Mouse (Mus musculus) midbrain, embryonic 16.5 days (tissue): ENCODE measurements at regions not wholly inside any gene's neighbourhood (a gene's known extent, or its start where the extent isn't known, plus 50 kb on each side); places are given as distances from the start of the nearest gene placed in this dataset.

Experiments
- ATAC-seq: fragments of 200-750 bp; cut with Nextera tagmentation; 2 replicates; pipeline ENCODE4 v1.8.0; 2017; ENCODE audit warnings: moderate TSS enrichment
- H3K27ac ChIP-seq: fragments of 300-500 bp; sonication (generic); 2 replicates; pipeline ENCODE4 v1.5.1; 2014; ENCODE audit warnings: mild to moderate bottlenecking, low read length, mixed read lengths
- H3K27me3 ChIP-seq: fragments of 300-500 bp; sonication (generic); 2 replicates; pipeline ENCODE4 v1.6.1; 2014; ENCODE audit warnings: low read depth, low read length, mixed read lengths; ENCODE audit not compliant: control insufficient read depth, insufficient read depth
- H3K36me3 ChIP-seq: fragments of 300-500 bp; sonication (generic); 2 replicates; pipeline ENCODE4 v1.6.1; 2014; ENCODE audit warnings: mild to moderate bottlenecking, low read length, moderate library complexity, mixed read lengths; ENCODE audit not compliant: control insufficient read depth, insufficient read depth
- H3K4me1 ChIP-seq: fragments of 300-500 bp; sonication (generic); 2 replicates; pipeline ENCODE4 v1.6.1; 2014; ENCODE audit warnings: mild to moderate bottlenecking, low read length, mixed read lengths; ENCODE audit not compliant: control insufficient read depth, insufficient read depth
- H3K4me2 ChIP-seq: fragments of 300-500 bp; sonication (generic); 2 replicates; pipeline ENCODE4 v1.6.1; 2014; ENCODE audit warnings: mild to moderate bottlenecking, low read length, mixed read lengths
- H3K4me3 ChIP-seq: fragments of 300-500 bp; sonication (generic); 2 replicates; pipeline ENCODE4 v1.5.1; 2014; ENCODE audit warnings: low read depth, mild to moderate bottlenecking, low read length, moderate library complexity, mixed read lengths
- H3K9ac ChIP-seq: fragments of 300-500 bp; sonication (generic); 2 replicates; pipeline ENCODE4 v1.6.1; 2014; ENCODE audit warnings: low read depth, low read length, mixed read lengths
- H3K9me3 ChIP-seq: fragments of 300-500 bp; sonication (generic); replicated peaks from 2 replicates; pipeline ENCODE4 v1.6.1; 2014; ENCODE audit warnings: mild to moderate bottlenecking, low read length, mixed read lengths; ENCODE audit not compliant: control insufficient read depth, poor library complexity, severe bottlenecking
- WGBS: fragments of 180-500 bp; shearing (Covaris S2); extraction: QIAGEN DNeasy Blood & Tissue Kit; methylation state at CpG from one replicate; pipeline ENCODE4 v1.1.7; 2014; 5-methylcytosine and 5-hydroxymethylcytosine counted together

- H3K27ac ChIP-seq = no peak overlapping the region
- no peak overlapping the region for H3K4me2 ChIP-seq
Observed at GRCm38 (mm10) chr8:101937859-101938258, 847.6 kb downstream of the Cdh11 start.

DNA sequence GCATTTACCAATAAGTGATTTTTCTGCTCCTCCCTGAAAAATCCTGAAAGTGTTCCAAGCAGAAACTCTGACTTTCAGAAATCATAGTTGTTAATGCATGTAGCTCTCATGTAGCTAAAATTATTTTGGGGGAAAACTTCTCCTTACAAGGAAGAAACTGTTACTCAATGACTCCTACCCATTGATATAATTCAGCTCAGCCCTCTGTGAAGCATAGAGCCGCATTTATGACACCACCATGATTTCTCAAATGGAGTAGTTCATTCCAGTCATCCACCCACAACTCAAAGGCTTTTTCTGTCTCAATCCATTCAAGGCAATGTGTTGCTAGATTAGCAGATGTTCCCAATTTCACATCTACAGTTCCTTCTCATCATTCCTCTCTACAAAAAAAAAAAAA lies 871.8 kb downstream of the Cdh11 start:
- Histone ChIP-seq H3K4me3 (no peak overlapping the region), H3K36me3 (no peaks in the 10 kb centered on the region), H3K4me1 (no peaks in the 10 kb centered on the region), H3K27ac (no peak overlapping the region), H3K27me3 (no peaks in the 10 kb centered on the region), H3K4me2 (no peak overlapping the region), H3K9me3 (no peaks in the 10 kb centered on the region), H3K9ac (no peak overlapping the region)
- no peak for ATAC-seq
- 94% methylated on average over 1 of the region's 1 CpGs for WGBS

More at GRCm38 (mm10) chr8:101937859-101938258, 847.6 kb downstream of the Cdh11 start:
- Histone ChIP-seq H3K27me3 (no peaks in the 10 kb centered on the region), H3K4me1 (no peaks in the 10 kb centered on the region), H3K36me3 (no peaks in the 10 kb centered on the region), H3K9me3 (no peaks in the 10 kb centered on the region), H3K9ac (no peak overlapping the region), H3K4me3 (no peak overlapping the region)
- peak; percentile 39; the same call in 1 of the 2 replicates for ATAC-seq
- WGBS = 36% methylated on average over 2 of the region's 2 CpGs
